Comparison of ENCODE assay signal across 8 mouse cellular contexts in the genomic region with DNA sequence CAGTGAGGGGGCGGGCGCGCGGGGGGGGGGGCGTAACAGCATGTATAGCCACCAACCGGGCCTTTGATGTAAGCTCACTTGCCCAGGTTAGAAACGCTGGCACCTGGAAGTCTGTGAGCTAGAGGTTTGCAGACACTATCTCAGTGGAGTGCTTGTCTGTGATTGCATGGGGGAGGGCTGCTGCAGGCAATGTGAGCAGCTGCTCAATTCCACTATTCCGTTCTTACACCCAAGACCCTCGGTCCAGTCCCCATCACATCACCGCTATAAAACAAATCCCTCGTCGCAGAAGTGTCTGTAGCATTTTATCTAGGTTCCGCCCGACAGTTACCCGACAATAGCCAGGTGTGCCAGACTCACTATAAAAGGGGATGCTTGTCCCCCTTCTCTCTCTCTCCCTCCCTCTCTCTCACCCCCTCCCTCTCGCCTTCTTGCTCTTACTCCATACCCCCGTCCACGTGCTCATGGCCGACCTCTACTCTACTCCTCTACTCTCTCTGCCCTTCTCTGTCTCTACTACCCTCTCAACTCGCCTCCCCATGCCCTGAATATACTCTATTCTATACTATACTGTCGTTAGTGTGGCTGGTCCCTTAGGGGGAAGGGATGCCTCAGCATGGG.
DNase-seq lines count a peak whose midpoint lies in the region; ATAC-seq and TF ChIP-seq lines count a peak whose summit lies in the region.

No protein-coding gene starts in this region.

- no peaks in the 10 kb centered on the region for H3K36me3 ChIP-seq in heart, embryonic 15.5 days
- H3K36me3 ChIP-seq in G1E (replicated peaks), result no peaks in the 10 kb centered on the region
- H3K36me3 ChIP-seq in embryonic facial prominence, embryonic 10.5 days (replicated peaks), result no peaks in the 10 kb centered on the region
- H3K36me3 ChIP-seq in intestine, embryonic 16.5 days (ENCODE audit: control insufficient read depth, insufficient read depth, low read length), result no peaks in the 10 kb centered on the region
- H3K36me3 ChIP-seq in midbrain, embryonic 13.5 days, result no peaks in the 10 kb centered on the region

- H3K9ac ChIP-seq in heart, embryonic 15.5 days, result no peak overlapping the region
- 0 out of 2 replicates have a peak overlapping the region, but pooled peaks have one; percentile 24 for H3K9ac ChIP-seq in intestine, embryonic 16.5 days (ENCODE audit: low read depth, low read length)
- H3K9ac ChIP-seq in midbrain, embryonic 13.5 days (replicated peaks), result peak overlapping the region; percentile 49

- no peaks in the 10 kb centered on the region for H3K9me3 ChIP-seq in heart, embryonic 15.5 days (replicated peaks)
- no peaks in the 10 kb centered on the region for H3K9me3 ChIP-seq in G1E (replicated peaks)
- H3K9me3 ChIP-seq in embryonic facial prominence, embryonic 10.5 days, result no peaks in the 10 kb centered on the region
- no peaks in the 10 kb centered on the region for H3K9me3 ChIP-seq in intestine, embryonic 16.5 days (ENCODE audit: control insufficient read depth, low read length)
- no peaks in the 10 kb centered on the region for H3K9me3 ChIP-seq in midbrain, embryonic 13.5 days

- DNase-seq in heart, postnatal 25 days (ENCODE audit: low spot score), result no peak
- no peak for DNase-seq in G1E (ENCODE audit: low spot score)
- DNase-seq in embryonic facial prominence, embryonic 10.5 days (ENCODE audit: low spot score), result peak; percentile 59
- peak; percentile 36 for DNase-seq in thymus, postnatal 4 days
- no peak for DNase-seq in testis, postnatal 14 days (ENCODE audit: low spot score)

- 0 out of 2 replicates have a peak, but pooled peaks have one; percentile 12 for ATAC-seq in heart, embryonic 15.5 days (replicated peaks; ENCODE audit: insufficient number of reproducible peaks, insufficient read depth, low FRiP score, low read depth)
- no peak for ATAC-seq in G1E (ENCODE audit: extremely low read depth, insufficient number of reproducible peaks, low FRiP score, poor library complexity, severe bottlenecking)
- peak; percentile 27; the same call in 1 of the 2 replicates for ATAC-seq in intestine, embryonic 16.5 days
- peak; percentile 55 for ATAC-seq in midbrain, embryonic 13.5 days

- H3K27ac ChIP-seq in heart, embryonic 15.5 days, result peak overlapping the region; percentile 87
- peak overlapping the region; percentile 92 for H3K27ac ChIP-seq in embryonic facial prominence, embryonic 10.5 days (replicated peaks)
- peak overlapping the region; percentile 81 for H3K27ac ChIP-seq in intestine, embryonic 16.5 days (ENCODE audit: low read length)
- peak overlapping the region; percentile 96 for H3K27ac ChIP-seq in midbrain, embryonic 13.5 days

- intact Hi-C loops in heart, postnatal 25 days (cut with DNase I), result loop anchor here (5.0 to 10.0 kb wide), 5 partner anchors 64 to 309 kb away; a partner anchor contains a TSS

- H3K4me3 ChIP-seq in heart, embryonic 15.5 days, result peak overlapping the region; percentile 51
- peak overlapping the region; percentile 70 for H3K4me3 ChIP-seq in G1E (ENCODE audit: low read depth, low read length)
- peak overlapping the region; percentile 53 for H3K4me3 ChIP-seq in embryonic facial prominence, embryonic 10.5 days
- H3K4me3 ChIP-seq in intestine, embryonic 16.5 days (ENCODE audit: low read length), result peak overlapping the region; percentile 46
- H3K4me3 ChIP-seq in midbrain, embryonic 13.5 days (replicated peaks), result peak overlapping the region; percentile 40

- TF ChIP-seq CTCF in G1E (IDR thresholded peaks at IDR 0.05; ENCODE audit: low read depth, low read length), result no peak

- peaks cover 34% of the 10 kb centered on the region for H3K27me3 ChIP-seq in heart, embryonic 15.5 days
- H3K27me3 ChIP-seq in G1E (ENCODE audit: insufficient read depth, low read length), result no peaks in the 10 kb centered on the region
- peaks cover 77% of the 10 kb centered on the region for H3K27me3 ChIP-seq in embryonic facial prominence, embryonic 10.5 days (replicated peaks; ENCODE audit: low read depth, poor library complexity, severe bottlenecking)
- peaks cover 3% of the 10 kb centered on the region; the same call in 1 of the 2 replicates for H3K27me3 ChIP-seq in intestine, embryonic 16.5 days (replicated peaks; ENCODE audit: control insufficient read depth, insufficient read depth, low read length)
- H3K27me3 ChIP-seq in midbrain, embryonic 13.5 days, result peaks cover 28% of the 10 kb centered on the region; the same call in 1 of the 2 replicates

- WGBS in heart, embryonic 15.5 days, result 10% methylated on average over 20 of the region's 21 CpGs
- whole genome bisulfite sequencing in embryonic facial prominence, embryonic 10.5 days, result 8% methylated on average over 21 of the region's 21 CpGs
- 13% methylated on average over 17 of the region's 21 CpGs for WGBS in intestine, embryonic 16.5 days
- WGBS in midbrain, embryonic 13.5 days, result 13% methylated on average over 21 of the region's 21 CpGs

- peak overlapping the region; percentile 62 for H3K4me2 ChIP-seq in heart, embryonic 15.5 days
- peak overlapping the region; percentile 55 for H3K4me2 ChIP-seq in intestine, embryonic 16.5 days (ENCODE audit: low read depth, low read length)
- H3K4me2 ChIP-seq in midbrain, embryonic 13.5 days (replicated peaks), result peak overlapping the region; percentile 60

- peaks cover 10% of the 10 kb centered on the region for H3K4me1 ChIP-seq in heart, embryonic 15.5 days (replicated peaks)
- peaks cover 23% of the 10 kb centered on the region for H3K4me1 ChIP-seq in G1E (ENCODE audit: insufficient read depth, low read depth, low read length)
- H3K4me1 ChIP-seq in embryonic facial prominence, embryonic 10.5 days, result peaks cover 36% of the 10 kb centered on the region
- H3K4me1 ChIP-seq in intestine, embryonic 16.5 days (ENCODE audit: control insufficient read depth, insufficient read depth, low read length), result peaks cover 7% of the 10 kb centered on the region; the same call in 1 of the 2 replicates
- H3K4me1 ChIP-seq in midbrain, embryonic 13.5 days (replicated peaks), result peaks cover 27% of the 10 kb centered on the region

Comparison
In these comparisons a context has a peak if more than half of its experiments do, and no peak if none do; other contexts are left out.
1. DNase-seq: peak in embryonic facial prominence, embryonic 10.5 days (single experiment) and thymus, postnatal 4 days (single experiment); none in heart, postnatal 25 days (single experiment), G1E (single experiment) and testis, postnatal 14 days (single experiment).
2. Peak in every context shown above with its lines, with median percentiles within 50 percentile points of each other: H3K27ac ChIP-seq, H3K4me2 ChIP-seq and H3K4me3 ChIP-seq.